Mouse (Mus musculus) bone marrow, adult 2 months (tissue): ENCODE data around the gene Lipi. TPM values are rescaled to one million over a fixed set of nuclear protein-coding genes. Genes with fewer than 3 reads are reported as not detected.

Experiments used
- H3K27ac ChIP-seq: fragments of 200-500 bp; 2 replicates; pipeline ENCODE4 v1.5.1; 2012; ENCODE audit warnings: low read depth, mild to moderate bottlenecking, control low read depth, inconsistent platforms, low read length; ENCODE audit not compliant: control insufficient read depth, poor library complexity, insufficient read depth
- H3K4me1 ChIP-seq: fragments of 200-500 bp; 2 replicates; pipeline ENCODE4 v1.6.1; 2011; ENCODE audit warnings: low read length; ENCODE audit not compliant: control insufficient read depth, insufficient read depth
- H3K4me3 ChIP-seq: fragments of 200-500 bp; replicated peaks from 2 replicates; pipeline ENCODE3; 2011; ENCODE audit warnings: mild to moderate bottlenecking, low read depth, low read length, control low read depth; ENCODE audit not compliant: control insufficient read depth
- CTCF ChIP-seq: fragments of 200-500 bp; IDR thresholded peaks from 2 replicates; pipeline ENCODE4 v1.5.1; 2011; ENCODE audit warnings: low read length, control low read depth; ENCODE audit not compliant: control insufficient read depth, insufficient read depth
- POLR2A ChIP-seq: fragments of 200-500 bp; IDR thresholded peaks from 2 replicates; pipeline ENCODE4 v1.6.1; 2011; ENCODE audit warnings: low read depth, mild to moderate bottlenecking, control low read depth, low read length, borderline replicate concordance; ENCODE audit not compliant: control insufficient read depth
- WGBS: fragments of 180-500 bp; shearing (Covaris S2); methylation state at CpG from one replicate; pipeline ENCODE4 v1.1.7; 2018; 5-methylcytosine and 5-hydroxymethylcytosine counted together
- polyA plus RNA-seq: library from polyadenylated mRNA; stranded (reverse); fragments of >200 nt; gene quantifications from 2 replicates; pipeline ENCODE4 v1.2.4, GENCODE M21; 2011; ENCODE audit warnings: low replicate concordance; ENCODE audit not compliant: missing spikeins, insufficient read depth, insufficient read length

Gene Lipi
- polyA plus RNA-seq = not detected in 2 replicates

GRCm38 (mm10) chr16:75585961-75586360, at the start of gene Lipi:
Gene Lipi, minus strand, starts transcription at chr16:75586061.
- Histone ChIP-seq H3K4me3 (no peak within 1 kb of the TSS), H3K4me1 (no peaks in the 10 kb centered on the region), H3K27ac (no peak within 1 kb of the TSS)
- TF ChIP-seq POLR2A = no peak
- TF ChIP-seq CTCF = no peak
- 76% methylated on average over 7 of the region's 7 CpGs for WGBS

GRCm38 (mm10) chr16:75627862-75628261, 42.0 kb upstream of the Lipi start:
- TF ChIP-seq POLR2A = no peak
- no peak for TF ChIP-seq CTCF
- WGBS = 77% methylated on average over 2 of the region's 2 CpGs
- H3K4me3 ChIP-seq = no peak overlapping the region
- H3K4me1 ChIP-seq = no peaks in the 10 kb centered on the region
- no peak overlapping the region for H3K27ac ChIP-seq

GRCm38 (mm10) chr16:75617651-75618349, 31.9 kb upstream of the Lipi start:
- peak; percentile 25; the same call in 1 of the 2 replicates for TF ChIP-seq CTCF
- no peak for TF ChIP-seq POLR2A
- H3K4me1 ChIP-seq = no peaks in the 10 kb centered on the region
- no peak overlapping the region for H3K27ac ChIP-seq
- no peak overlapping the region for H3K4me3 ChIP-seq
- 52% methylated on average over 2 of the region's 2 CpGs for WGBS

DNA sequence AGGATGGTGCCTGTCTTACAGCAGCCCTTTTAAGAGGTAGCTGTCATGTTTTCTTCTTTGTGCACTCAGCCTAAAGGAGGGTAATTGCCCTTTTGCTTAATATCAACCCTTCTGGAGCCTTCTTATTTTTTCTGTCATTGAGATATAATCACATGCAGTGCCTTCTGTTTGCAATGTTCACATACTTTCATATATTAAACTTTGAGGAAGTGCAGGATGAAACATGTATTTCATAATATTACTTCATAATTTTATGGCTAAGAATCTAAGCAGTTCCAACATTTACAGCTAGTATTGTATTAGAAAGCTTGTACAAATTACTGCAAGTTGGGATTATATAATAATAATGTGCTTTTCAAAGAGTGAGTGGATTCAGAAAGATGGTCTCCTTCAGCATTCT, 26.7 kb upstream of the Lipi start:
- no peaks in the 10 kb centered on the region for H3K4me1 ChIP-seq
- H3K4me3 ChIP-seq = no peak overlapping the region
- TF ChIP-seq CTCF (no peak), POLR2A (no peak)
- H3K27ac ChIP-seq = no peak overlapping the region

GRCm38 (mm10) chr16:75606415-75606814, 20.6 kb upstream of the Lipi start:
- Histone ChIP-seq H3K4me3 (no peak overlapping the region), H3K27ac (no peak overlapping the region), H3K4me1 (no peaks in the 10 kb centered on the region)
- 69% methylated on average over 1 of the region's 1 CpGs for WGBS
- TF ChIP-seq CTCF (no peak), POLR2A (no peak)

DNA sequence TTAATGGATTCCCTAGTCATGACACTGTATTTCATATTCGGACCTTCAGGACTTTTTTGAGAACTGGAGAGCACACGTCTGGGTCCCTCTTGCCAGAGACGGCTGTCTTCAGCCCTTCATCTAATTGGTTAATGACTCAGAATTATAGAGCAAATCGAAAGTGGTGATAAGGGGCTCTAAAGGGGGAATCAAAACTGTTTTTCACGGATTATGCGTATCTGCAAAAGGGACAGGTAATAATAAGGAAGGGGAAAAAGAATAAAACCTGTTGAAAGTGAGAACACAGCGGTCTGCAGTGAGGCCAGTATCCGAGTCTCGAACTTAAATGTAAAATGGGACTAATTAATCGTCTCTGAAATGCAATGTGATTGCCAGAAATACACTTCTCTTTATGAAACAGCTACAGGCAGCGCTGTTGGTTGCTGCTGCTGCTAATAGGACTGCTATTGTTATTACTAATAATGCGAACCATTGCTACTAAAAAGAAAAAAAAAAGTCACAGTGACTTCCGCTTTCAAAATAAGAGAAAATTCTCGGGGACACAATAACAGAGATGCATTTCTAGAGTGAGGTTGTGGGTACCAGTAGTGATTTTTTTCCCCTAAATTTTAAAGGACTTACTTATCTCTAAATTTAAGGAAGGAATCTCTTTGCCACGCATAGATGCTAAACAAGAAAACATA, 7.8 kb upstream of the Lipi start:
- peak overlapping the region; percentile 75 for H3K4me3 ChIP-seq
- TF ChIP-seq POLR2A (no peak), CTCF (no peak)
- WGBS = 1% methylated on average over 15 of the region's 15 CpGs
- no peaks in the 10 kb centered on the region for H3K4me1 ChIP-seq
- no peak overlapping the region for H3K27ac ChIP-seq

DNA sequence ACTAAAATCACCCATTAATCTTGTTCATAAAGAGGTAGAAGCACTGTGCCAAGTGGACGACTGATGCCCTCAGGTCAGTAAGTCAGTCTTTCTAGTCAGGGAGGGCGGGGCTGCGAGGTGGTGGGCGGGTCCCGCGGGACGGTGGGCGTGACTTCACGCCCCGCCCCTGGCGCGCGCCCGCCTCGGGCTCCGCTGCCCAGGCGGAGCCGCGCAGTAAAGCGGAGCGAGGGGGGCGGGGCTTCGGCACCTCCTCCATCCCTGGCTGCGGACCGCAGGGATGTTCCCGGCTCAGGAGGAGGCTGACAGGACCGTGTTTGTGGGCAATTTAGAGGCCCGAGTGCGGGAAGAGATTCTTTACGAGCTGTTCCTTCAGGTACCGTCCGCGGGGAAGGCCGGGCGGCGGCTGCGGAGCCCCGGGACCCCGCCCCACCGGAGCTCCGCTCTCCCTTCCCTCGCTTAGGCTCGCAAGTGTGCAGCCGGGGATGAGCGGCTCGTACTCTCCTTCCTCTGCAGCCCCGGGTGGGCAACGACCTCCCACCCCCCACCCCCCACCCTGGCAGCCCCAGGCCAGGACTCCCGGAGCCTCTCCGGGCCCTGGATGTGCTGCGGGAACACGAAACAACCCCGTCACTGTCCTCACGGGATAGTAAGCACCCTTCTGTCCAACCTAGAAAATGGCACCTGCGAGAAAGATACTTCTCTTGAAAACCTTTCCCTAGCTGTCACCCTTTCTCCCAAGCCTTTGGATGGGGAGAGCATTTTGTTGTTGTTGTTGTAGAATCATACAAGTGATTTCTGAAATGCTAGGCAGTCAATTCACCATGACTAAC, 7.0 kb upstream of the Lipi start, which contains the start of gene Rbm11:
Gene Rbm11 (plus strand): TSS at position 174 of the 830 bp plus-strand sequence.
- Histone ChIP-seq H3K27ac (no peak within 1 kb of the TSS), H3K4me1 (no peaks in the 10 kb centered on the region), H3K4me3 (peak within 1 kb of the TSS; percentile 75)
- TF ChIP-seq POLR2A (no peak), CTCF (no peak)
- under 1% methylated on average over 55 of the region's 55 CpGs for WGBS

DNA sequence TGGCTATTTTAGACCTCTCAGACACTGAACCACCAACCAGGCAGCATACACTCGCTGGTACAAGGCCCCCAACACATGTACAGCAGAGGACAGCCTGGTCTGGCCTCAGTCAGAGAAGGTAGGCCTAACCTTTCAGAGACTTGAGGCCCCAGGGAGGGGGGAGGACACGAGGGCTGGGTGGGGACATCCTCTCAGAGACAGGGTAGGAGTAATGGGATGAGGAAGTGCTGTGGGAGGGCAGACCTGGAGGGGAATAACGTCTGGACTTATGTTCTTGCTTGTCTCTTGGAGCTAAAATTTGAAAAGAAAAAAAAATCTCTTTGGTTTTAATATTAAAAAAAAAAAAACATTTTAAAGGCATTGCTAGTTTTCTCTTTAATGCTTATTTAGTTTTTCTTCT, 605 bp upstream of the Lipi start:
- no peak overlapping the region for H3K4me3 ChIP-seq
- H3K27ac ChIP-seq = no peak overlapping the region
- TF ChIP-seq CTCF = no peak
- no peak for TF ChIP-seq POLR2A
- 20% methylated on average over 3 of the region's 3 CpGs for WGBS
- H3K4me1 ChIP-seq = no peaks in the 10 kb centered on the region
